Mouse (Mus musculus): Measurements from ENCODE around the gene Arhgef19. TPM values are rescaled to one million over a fixed set of nuclear protein-coding genes. Genes with fewer than 3 reads are reported as not detected.

The Arhgef19 gene
- 6.1 and 10.9 TPM in 2 replicates for polyA plus RNA-seq (2016; fragmentation: Nextera tagmentation; extraction: Ambion mirVana)

DNA sequence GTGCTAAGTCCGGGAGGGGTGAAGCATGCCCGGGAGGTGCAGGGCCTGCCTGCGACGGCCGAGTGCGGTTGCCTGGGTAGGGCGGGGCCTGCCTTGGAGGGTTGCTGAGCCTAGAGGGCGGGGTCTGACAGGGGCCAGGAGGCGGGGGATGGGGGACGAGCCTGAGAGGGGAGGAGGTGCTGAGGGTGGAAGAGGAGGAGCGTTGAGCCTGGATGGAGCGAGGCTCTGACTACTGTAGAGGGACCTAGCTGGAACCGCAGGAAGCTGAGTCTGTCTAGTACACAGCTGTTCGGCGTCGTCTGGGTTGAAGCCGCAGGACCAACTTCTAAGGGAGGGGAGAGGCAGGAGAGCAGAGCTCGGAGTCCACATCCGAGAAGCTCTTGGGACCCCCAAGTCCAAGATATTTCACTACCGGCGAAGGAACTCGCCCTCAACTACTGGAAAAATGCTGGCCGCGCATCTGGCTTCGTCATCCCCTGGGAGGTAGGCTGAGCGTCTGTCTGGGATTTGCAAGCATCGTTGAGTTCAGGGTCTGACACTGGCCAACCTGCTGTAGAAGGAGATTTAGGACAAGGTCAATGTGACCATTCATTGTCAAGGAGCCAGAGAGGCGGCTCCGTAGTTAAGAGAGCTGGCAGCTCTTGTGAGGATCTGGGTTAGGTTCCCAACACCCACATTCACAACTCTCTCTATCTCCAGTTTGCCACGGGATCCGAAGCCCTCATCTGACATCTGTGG lies at the start of gene Arhgef19:
Gene Arhgef19 (plus strand): TSS at position 112 of the 738 bp plus-strand sequence.
- 1% methylated on average over 27 of the region's 31 CpGs for WGBS
- H3K27ac ChIP-seq, result no peak within 1 kb of the TSS
- ATAC-seq (ENCODE audit: low FRiP score), result peak; percentile 89
- peak within 1 kb of the TSS; percentile 33 for H3K4me3 ChIP-seq
- H3K9ac ChIP-seq, result peak within 1 kb of the TSS; percentile 36; the same call in 1 of the 2 replicates
- peaks cover 83% of the 10 kb centered on the region for H3K27me3 ChIP-seq
- no peaks in the 10 kb centered on the region for H3K36me3 ChIP-seq
- no peaks in the 10 kb centered on the region for H3K9me3 ChIP-seq (replicated peaks)
- H3K4me1 ChIP-seq, result peaks cover 39% of the 10 kb centered on the region
- peak within 1 kb of the TSS; percentile 67 for H3K4me2 ChIP-seq (replicated peaks)

- Histone ChIP-seq H3K9ac (no peak overlapping the region), H3K9me3 (replicated peaks) (no peaks in the 10 kb centered on the region), H3K27me3 (no peaks in the 10 kb centered on the region), H3K36me3 (peaks cover 46% of the 10 kb centered on the region), H3K4me2 (replicated peaks) (no peak overlapping the region), H3K4me1 (peaks cover 12% of the 10 kb centered on the region; the same call in 1 of the 2 replicates), H3K4me3 (no peak overlapping the region), H3K27ac (no peak overlapping the region)
- ATAC-seq (ENCODE audit: low FRiP score), result no peak
- WGBS, result 95% methylated on average over 7 of the region's 7 CpGs
Measured at GRCm38 (mm10) chr4:141191294-141191693, 48.0 kb upstream of the Arhgef19 start.

GRCm38 (mm10) chr4:141194553-141194952 lies 44.7 kb upstream of the Arhgef19 start:
- no peak for ATAC-seq (ENCODE audit: low FRiP score)
- H3K4me3 ChIP-seq, result no peak overlapping the region
- WGBS, result 95% methylated on average over 6 of the region's 6 CpGs
- no peak overlapping the region for H3K9ac ChIP-seq
- no peaks in the 10 kb centered on the region for H3K4me1 ChIP-seq
- no peak overlapping the region for H3K27ac ChIP-seq
- peaks cover 71% of the 10 kb centered on the region for H3K36me3 ChIP-seq
- no peaks in the 10 kb centered on the region for H3K27me3 ChIP-seq
- no peak overlapping the region for H3K4me2 ChIP-seq (replicated peaks)
- H3K9me3 ChIP-seq (replicated peaks), result no peaks in the 10 kb centered on the region

DNA sequence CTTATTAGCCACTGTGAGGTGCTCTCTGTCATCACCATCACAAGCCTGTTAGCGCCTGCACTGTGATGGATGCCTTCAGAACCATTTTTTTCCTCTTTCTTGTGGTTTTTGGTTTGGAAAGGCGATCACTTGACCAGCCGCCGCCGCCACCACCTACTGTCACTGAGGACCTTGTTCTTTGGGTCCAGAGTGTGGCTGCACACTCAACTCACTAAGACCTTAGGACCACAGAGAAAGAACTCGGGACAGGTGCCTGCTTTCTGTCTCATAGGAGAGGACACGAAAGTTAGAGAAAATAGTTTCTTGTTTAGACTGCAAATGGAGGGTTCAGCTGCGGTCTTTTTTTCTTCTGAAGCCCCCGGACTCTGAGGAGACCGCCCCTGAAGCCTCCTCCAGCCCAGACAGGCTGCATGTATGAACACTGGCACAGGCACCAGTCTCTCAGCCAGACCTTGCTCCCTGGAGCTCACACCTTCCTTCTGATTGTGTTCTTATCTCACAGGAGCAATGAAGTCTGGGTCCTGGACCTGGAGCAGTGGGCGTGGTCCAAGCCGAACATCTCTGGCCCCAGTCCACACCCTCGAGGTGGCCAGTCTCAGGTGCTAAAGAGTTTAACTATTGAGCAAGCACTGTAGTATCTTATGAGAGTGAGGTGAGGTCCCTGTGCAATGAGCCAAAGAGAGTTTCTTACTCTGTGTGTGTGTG lies 42.2 kb upstream of the Arhgef19 start:
- Histone ChIP-seq H3K4me2 (replicated peaks) (no peak overlapping the region), H3K4me1 (no peaks in the 10 kb centered on the region), H3K9me3 (replicated peaks) (no peaks in the 10 kb centered on the region), H3K9ac (no peak overlapping the region), H3K27me3 (no peaks in the 10 kb centered on the region), H3K4me3 (no peak overlapping the region), H3K27ac (no peak overlapping the region), H3K36me3 (peaks cover 84% of the 10 kb centered on the region)
- 96% methylated on average over 13 of the region's 13 CpGs for WGBS
- ATAC-seq (ENCODE audit: low FRiP score), result no peak

DNA sequence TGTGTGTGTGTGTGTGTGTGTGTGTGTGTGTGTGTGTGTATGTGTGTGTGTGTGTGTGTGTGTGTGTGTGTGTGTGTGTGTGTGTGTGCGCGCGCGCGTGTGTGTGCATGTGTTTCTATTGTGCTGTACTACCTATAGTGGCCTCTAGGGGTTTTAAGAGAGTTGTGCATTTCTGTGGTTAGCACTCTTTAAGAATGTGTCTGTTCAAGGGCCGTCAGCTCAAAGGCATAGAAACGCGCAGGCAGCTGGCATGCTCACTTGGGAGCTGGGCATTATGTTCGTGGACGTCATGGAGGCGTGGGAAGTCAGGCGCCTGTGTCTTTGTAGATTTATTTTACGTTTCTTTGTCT lies 41.6 kb upstream of the Arhgef19 start:
- 97% methylated on average over 13 of the region's 13 CpGs for WGBS
- Histone ChIP-seq H3K4me3 (no peak overlapping the region), H3K4me1 (no peaks in the 10 kb centered on the region), H3K9me3 (replicated peaks) (no peaks in the 10 kb centered on the region), H3K4me2 (replicated peaks) (no peak overlapping the region), H3K36me3 (peaks cover 83% of the 10 kb centered on the region), H3K9ac (no peak overlapping the region), H3K27me3 (no peaks in the 10 kb centered on the region), H3K27ac (no peak overlapping the region)
- ATAC-seq (ENCODE audit: low FRiP score), result no peak

DNA sequence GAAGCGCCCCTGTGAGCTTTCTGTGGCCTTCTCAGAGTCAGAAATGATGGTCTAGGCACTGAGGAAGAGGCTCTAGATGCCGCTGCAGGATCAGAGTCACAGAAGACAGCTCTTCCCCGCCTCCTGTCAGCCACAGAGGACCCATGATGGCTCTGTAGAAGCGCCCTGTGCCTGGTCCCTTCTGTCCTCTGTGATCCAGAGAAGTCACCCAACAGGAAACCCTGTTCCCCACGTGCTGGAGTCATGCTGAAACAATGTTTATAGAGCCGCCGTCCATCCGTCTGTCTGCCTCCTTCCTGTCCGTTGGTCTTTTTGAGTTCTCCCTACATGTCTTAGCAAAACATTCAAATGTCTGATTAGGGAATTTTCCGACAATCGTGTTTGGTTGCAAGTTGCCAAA lies 38.4 kb upstream of the Arhgef19 start:
- H3K36me3 ChIP-seq, result peaks cover 67% of the 10 kb centered on the region
- 83% methylated on average over 11 of the region's 11 CpGs for WGBS
- H3K9ac ChIP-seq, result no peak overlapping the region
- ATAC-seq (ENCODE audit: low FRiP score), result no peak
- no peak overlapping the region for H3K4me2 ChIP-seq (replicated peaks)
- H3K4me3 ChIP-seq, result no peak overlapping the region
- H3K27me3 ChIP-seq, result no peaks in the 10 kb centered on the region
- H3K4me1 ChIP-seq, result no peaks in the 10 kb centered on the region
- H3K27ac ChIP-seq, result no peak overlapping the region
- no peaks in the 10 kb centered on the region for H3K9me3 ChIP-seq (replicated peaks)

- 93% methylated on average over 6 of the region's 6 CpGs for WGBS
Measured at GRCm38 (mm10) chr4:141202192-141202591, 37.1 kb upstream of the Arhgef19 start.

GRCm38 (mm10) chr4:141204580-141205061 lies 34.7 kb upstream of the Arhgef19 start:
- no peak overlapping the region for H3K4me2 ChIP-seq (replicated peaks)
- no peaks in the 10 kb centered on the region for H3K27me3 ChIP-seq
- peaks cover 37% of the 10 kb centered on the region for H3K36me3 ChIP-seq
- WGBS, result 73% methylated on average over 4 of the region's 4 CpGs
- ATAC-seq (ENCODE audit: low FRiP score), result no peak
- no peak overlapping the region for H3K27ac ChIP-seq
- no peak overlapping the region for H3K4me3 ChIP-seq
- no peak overlapping the region for H3K9ac ChIP-seq
- H3K4me1 ChIP-seq, result no peaks in the 10 kb centered on the region
- H3K9me3 ChIP-seq (replicated peaks), result no peaks in the 10 kb centered on the region

More at GRCm38 (mm10) chr4:141202192-141202591, 37.1 kb upstream of the Arhgef19 start:
- Histone ChIP-seq H3K9ac (no peak overlapping the region), H3K9me3 (replicated peaks) (no peaks in the 10 kb centered on the region), H3K4me2 (replicated peaks) (no peak overlapping the region), H3K36me3 (peaks cover 59% of the 10 kb centered on the region), H3K27me3 (no peaks in the 10 kb centered on the region), H3K27ac (no peak overlapping the region), H3K4me1 (no peaks in the 10 kb centered on the region), H3K4me3 (no peak overlapping the region)
- ATAC-seq (ENCODE audit: low FRiP score), result no peak

GRCm38 (mm10) chr4:141207081-141207480 lies 32.2 kb upstream of the Arhgef19 start:
- Histone ChIP-seq H3K27ac (no peak overlapping the region), H3K9me3 (replicated peaks) (no peaks in the 10 kb centered on the region), H3K4me1 (0 out of 2 replicates have a peak, but pooled peaks cover 5% of the 10 kb centered on the region), H3K27me3 (no peaks in the 10 kb centered on the region), H3K4me3 (no peak overlapping the region), H3K4me2 (replicated peaks) (no peak overlapping the region), H3K36me3 (peaks cover 13% of the 10 kb centered on the region), H3K9ac (no peak overlapping the region)
- WGBS, result 97% methylated on average over 5 of the region's 5 CpGs
- ATAC-seq (ENCODE audit: low FRiP score), result no peak

GRCm38 (mm10) chr4:141210524-141211219 lies 28.6 kb upstream of the Arhgef19 start:
- no peak for ATAC-seq (ENCODE audit: low FRiP score)
- H3K27ac ChIP-seq, result no peak overlapping the region
- H3K36me3 ChIP-seq, result peaks cover 6% of the 10 kb centered on the region; the same call in 1 of the 2 replicates
- peaks cover 17% of the 10 kb centered on the region for H3K4me1 ChIP-seq
- peak overlapping the region; percentile 20 for H3K4me3 ChIP-seq
- peaks cover 2% of the 10 kb centered on the region; the same call in 1 of the 2 replicates for H3K27me3 ChIP-seq
- H3K4me2 ChIP-seq (replicated peaks), result peak overlapping the region; percentile 44
- H3K9ac ChIP-seq, result peak overlapping the region; percentile 10; the same call in 1 of the 2 replicates
- H3K9me3 ChIP-seq (replicated peaks), result no peaks in the 10 kb centered on the region
- WGBS, result 70% methylated on average over 14 of the region's 14 CpGs

GRCm38 (mm10) chr4:141211646-141212045 lies 27.7 kb upstream of the Arhgef19 start:
- Histone ChIP-seq H3K4me1 (peaks cover 17% of the 10 kb centered on the region), H3K27ac (no peak overlapping the region), H3K4me2 (replicated peaks) (no peak overlapping the region), H3K9ac (no peak overlapping the region), H3K9me3 (replicated peaks) (no peaks in the 10 kb centered on the region), H3K4me3 (no peak overlapping the region), H3K36me3 (peaks cover 6% of the 10 kb centered on the region; the same call in 1 of the 2 replicates), H3K27me3 (peaks cover 2% of the 10 kb centered on the region; the same call in 1 of the 2 replicates)
- WGBS, result 95% methylated on average over 4 of the region's 4 CpGs
- ATAC-seq (ENCODE audit: low FRiP score), result no peak

GRCm38 (mm10) chr4:141212892-141213291 lies 26.4 kb upstream of the Arhgef19 start:
- Histone ChIP-seq H3K9me3 (replicated peaks) (no peaks in the 10 kb centered on the region), H3K36me3 (no peaks in the 10 kb centered on the region), H3K27me3 (peaks cover 2% of the 10 kb centered on the region; the same call in 1 of the 2 replicates), H3K4me3 (no peak overlapping the region), H3K4me1 (peaks cover 17% of the 10 kb centered on the region), H3K27ac (peak overlapping the region; percentile 66), H3K4me2 (replicated peaks) (no peak overlapping the region; the same call in 1 of the 2 replicates), H3K9ac (no peak overlapping the region)
- 81% methylated on average over 9 of the region's 9 CpGs for WGBS
- no peak for ATAC-seq (ENCODE audit: low FRiP score)

All from hindbrain, embryonic 12.5 days (tissue).